Mouse (Mus musculus): ENCODE measurements at regions not wholly inside any gene's neighbourhood (a gene's known extent, or its start where the extent isn't known, plus 50 kb on each side); places are given as distances from the start of the nearest gene placed in this dataset.

- DNase-seq (ENCODE audit: low spot score), result no peak
These were observed 461.8 kb downstream of the Ccdc171 start for GRCm38 (mm10) chr4:83986951-83987822.

GRCm38 (mm10) chr4:83987846-83988245 is 462.5 kb downstream of the Ccdc171 start:
- no peak for DNase-seq (ENCODE audit: low spot score)

GRCm38 (mm10) chr4:83988314-83988713 is 463.0 kb downstream of the Ccdc171 start:
- no peak for DNase-seq (ENCODE audit: low spot score)

GRCm38 (mm10) chr4:83990126-83990989 is 465.0 kb downstream of the Ccdc171 start:
- no peak for DNase-seq (ENCODE audit: low spot score)

- DNase-seq (ENCODE audit: low spot score), result no peak
These were observed 465.9 kb downstream of the Ccdc171 start for GRCm38 (mm10) chr4:83991195-83991594.

- DNase-seq (ENCODE audit: low spot score), result no peak
These were observed 471.7 kb downstream of the Ccdc171 start for GRCm38 (mm10) chr4:83997079-83997478.

- DNase-seq (ENCODE audit: low spot score), result no peak
These were observed 476.3 kb downstream of the Ccdc171 start for GRCm38 (mm10) chr4:84001645-84002044.

GRCm38 (mm10) chr4:84004055-84004778 is 478.9 kb downstream of the Ccdc171 start:
- no peak for DNase-seq (ENCODE audit: low spot score)

GRCm38 (mm10) chr4:84004786-84005382 is 479.5 kb downstream of the Ccdc171 start:
- no peak for DNase-seq (ENCODE audit: low spot score)

GRCm38 (mm10) chr4:84011941-84012340 is 486.6 kb downstream of the Ccdc171 start:
- DNase-seq (ENCODE audit: low spot score), result no peak

- no peak for DNase-seq (ENCODE audit: low spot score)
These were observed 489.8 kb downstream of the Ccdc171 start for GRCm38 (mm10) chr4:84015139-84015538.

- DNase-seq (ENCODE audit: low spot score), result peak; percentile 48
These were observed 490.3 kb downstream of the Ccdc171 start for GRCm38 (mm10) chr4:84015552-84016169.

- DNase-seq (ENCODE audit: low spot score), result peak; percentile 16
These were observed 492.8 kb downstream of the Ccdc171 start for GRCm38 (mm10) chr4:84018135-84018534.

GRCm38 (mm10) chr4:84018774-84019173 is 493.4 kb downstream of the Ccdc171 start:
- peak; percentile 68 for DNase-seq (ENCODE audit: low spot score)

GRCm38 (mm10) chr4:84019500-84020255 is 494.3 kb downstream of the Ccdc171 start:
- no peak for DNase-seq (ENCODE audit: low spot score)

- no peak for DNase-seq (ENCODE audit: low spot score)
These were observed 495.3 kb downstream of the Ccdc171 start for GRCm38 (mm10) chr4:84020692-84021091.

- DNase-seq (ENCODE audit: low spot score), result no peak
These were observed 497.0 kb downstream of the Ccdc171 start for GRCm38 (mm10) chr4:84022323-84022722.

GRCm38 (mm10) chr4:84026144-84026543 is 500.8 kb downstream of the Ccdc171 start:
- DNase-seq (ENCODE audit: low spot score), result no peak

- DNase-seq (ENCODE audit: low spot score), result no peak
These were observed 502.8 kb downstream of the Ccdc171 start for GRCm38 (mm10) chr4:84028120-84028519.

GRCm38 (mm10) chr4:84030916-84031315 is 505.6 kb downstream of the Ccdc171 start:
- no peak for DNase-seq (ENCODE audit: low spot score)
